Mouse (Mus musculus) ES-Bruce4 (cell line): ENCODE measurements around the gene Ptges3l.

Experiments used
- CTCF ChIP-seq: IDR thresholded peaks from one replicate; pipeline ENCODE4 v1.8.1; 2011; ENCODE audit warnings: low read depth, low read length
- EP300 ChIP-seq: IDR thresholded peaks from 2 replicates; pipeline ENCODE4 v1.6.1; 2011; ENCODE audit warnings: low read depth, low read length; ENCODE audit not compliant: insufficient read depth
- POLR2A ChIP-seq: IDR thresholded peaks from one replicate; pipeline ENCODE4 v1.8.1; 2011; ENCODE audit warnings: low read length; ENCODE audit not compliant: insufficient read depth

- TF ChIP-seq CTCF (no peak), EP300 (no peak), POLR2A (no peak)
Observed at GRCm38 (mm10) chr11:101454702-101455101, 29.6 kb upstream of the Ptges3l start.
